Mouse (Mus musculus): Measurements from ENCODE around the gene Insl5. TPM values are rescaled to one million over a fixed set of nuclear protein-coding genes. Genes with fewer than 3 reads are reported as not detected.
A peak's percentile ranks its signal among the peaks of the same experiment; 100 is the strongest.

The Insl5 gene
- total and polyA plus RNA-seq, 2 experiments from 2014 or later, result 0.71 TPM; not detected in 1

DNA sequence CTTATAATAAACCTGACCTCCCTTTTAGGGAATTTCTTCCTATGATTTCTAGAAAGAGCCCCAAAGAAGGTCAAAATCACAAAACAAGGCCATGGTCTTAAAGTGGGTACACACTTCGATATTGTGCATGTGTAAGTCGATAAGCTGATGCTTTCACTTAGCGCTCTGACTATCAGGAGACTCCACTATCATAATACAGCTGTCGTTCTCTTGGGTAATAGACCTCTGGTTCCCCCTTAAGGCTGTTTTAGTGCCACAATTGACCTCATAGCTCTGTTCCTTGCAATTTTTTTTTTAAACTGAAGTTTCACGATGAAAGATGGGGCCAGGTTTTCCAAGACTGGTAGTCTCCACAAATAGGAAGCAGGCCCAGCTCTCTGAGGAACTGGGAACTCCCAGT, 47.3 kb downstream of the Insl5 start:
- DNase-seq, result no peak
- TF ChIP-seq CTCF (IDR thresholded peaks at IDR 0.05; ENCODE audit: low read depth), result no peak
- Histone ChIP-seq H3K27me3 (ENCODE audit: insufficient read depth, low read length) (peaks cover 5% of the 10 kb centered on the region; the same call in 1 of the 2 replicates), H3K9me3 (ENCODE audit: low read length) (no peaks in the 10 kb centered on the region), H3K9ac (no peak overlapping the region), H3K4me3 (ENCODE audit: low read depth, low read length) (no peak overlapping the region), H3K4me1 (ENCODE audit: insufficient read depth) (peaks cover 5% of the 10 kb centered on the region; the same call in 1 of the 2 replicates), H3K4me2 (ENCODE audit: low read depth) (no peak overlapping the region), H3K27ac (ENCODE audit: low read depth, low read length) (no peak overlapping the region), H3K36me3 (ENCODE audit: insufficient read depth) (no peaks in the 10 kb centered on the region)
- WGBS, result 58% methylated on average over 5 of the region's 5 CpGs
- ATAC-seq, result no peak

DNA sequence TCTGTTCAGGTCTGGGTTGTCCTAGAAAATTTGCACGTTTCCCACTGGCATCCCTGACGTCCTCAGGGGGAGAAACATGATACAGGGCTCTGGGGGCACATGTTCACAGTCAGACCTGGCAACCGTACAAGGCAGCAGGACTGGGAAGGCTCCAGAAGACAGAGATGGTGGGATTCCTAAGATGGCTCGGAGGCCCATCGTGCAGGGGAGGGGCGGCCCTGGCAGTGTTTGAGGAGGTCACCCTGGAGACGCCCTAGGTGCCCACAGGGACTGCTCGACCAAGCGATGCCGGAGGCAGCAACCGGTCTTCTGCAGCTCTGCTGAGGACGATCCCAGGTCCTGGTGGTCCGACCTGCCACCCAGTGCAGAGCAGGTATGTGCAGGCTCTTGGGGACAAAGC, 48.2 kb downstream of the Insl5 start, which contains the start of gene Tctex1d1:
TSS of gene Tctex1d1 (plus strand) at position 167 of the 400 bp plus-strand sequence.
- H3K9ac ChIP-seq, result 0 out of 2 replicates have a peak within 1 kb of the TSS, but pooled peaks have one; percentile 25

DNA sequence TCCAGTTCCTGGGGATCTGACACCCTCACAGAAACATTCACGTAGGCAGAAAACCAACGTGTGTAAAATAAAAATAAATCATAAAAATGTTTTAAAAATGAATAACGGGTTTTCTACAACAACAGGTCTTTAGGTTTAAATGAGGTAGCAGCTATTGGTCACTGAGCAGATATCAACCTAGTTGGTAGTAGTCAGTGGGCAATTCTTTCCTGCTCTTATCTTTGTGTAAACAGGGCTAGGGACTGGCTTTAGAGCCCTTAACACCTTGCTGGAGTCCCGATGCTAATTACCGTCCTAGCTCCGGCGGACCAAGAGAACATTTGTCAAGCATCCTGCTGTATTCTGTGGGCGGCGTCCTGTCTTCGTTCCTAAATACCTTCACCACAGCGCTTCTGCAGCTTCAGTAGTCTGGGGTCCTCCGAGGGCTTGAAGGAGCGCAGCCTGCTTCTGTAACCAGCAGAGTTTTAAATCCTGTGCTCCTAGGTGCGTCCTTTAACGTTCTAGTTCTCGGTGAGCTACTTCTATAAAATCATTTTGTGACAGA, 48.8 kb downstream of the Insl5 start:
- Histone ChIP-seq H3K9me3 (ENCODE audit: low read length) (no peaks in the 10 kb centered on the region), H3K4me1 (ENCODE audit: insufficient read depth) (peaks cover 5% of the 10 kb centered on the region; the same call in 1 of the 2 replicates), H3K27ac (ENCODE audit: low read depth, low read length) (no peak overlapping the region), H3K36me3 (ENCODE audit: insufficient read depth) (no peaks in the 10 kb centered on the region), H3K4me2 (ENCODE audit: low read depth) (peak overlapping the region; percentile 48), H3K9ac (no peak overlapping the region), H3K27me3 (ENCODE audit: insufficient read depth, low read length) (peaks cover 5% of the 10 kb centered on the region; the same call in 1 of the 2 replicates), H3K4me3 (ENCODE audit: low read depth, low read length) (peak overlapping the region; percentile 12; the same call in 1 of the 2 replicates)
- TF ChIP-seq CTCF (IDR thresholded peaks at IDR 0.05; ENCODE audit: low read depth), result no peak
- 15% methylated on average over 16 of the region's 16 CpGs for WGBS
- DNase-seq (no peak), ATAC-seq (0 out of 2 replicates have a peak, but pooled peaks have one; percentile 9)

More for the DNA sequence above, 48.2 kb downstream of the Insl5 start, which contains the start of gene Tctex1d1:
- Histone ChIP-seq H3K36me3 (ENCODE audit: insufficient read depth) (no peaks in the 10 kb centered on the region), H3K4me3 (ENCODE audit: low read depth, low read length) (peak within 1 kb of the TSS; percentile 19), H3K4me2 (ENCODE audit: low read depth) (peak within 1 kb of the TSS; percentile 48), H3K9me3 (ENCODE audit: low read length) (no peaks in the 10 kb centered on the region), H3K27me3 (ENCODE audit: insufficient read depth, low read length) (peaks cover 5% of the 10 kb centered on the region; the same call in 1 of the 2 replicates), H3K27ac (ENCODE audit: low read depth, low read length) (no peak within 1 kb of the TSS), H3K4me1 (ENCODE audit: insufficient read depth) (peaks cover 5% of the 10 kb centered on the region; the same call in 1 of the 2 replicates)
- WGBS, result 4% methylated on average over 13 of the region's 13 CpGs
- no peak for TF ChIP-seq CTCF (IDR thresholded peaks at IDR 0.05; ENCODE audit: low read depth)
- ATAC-seq (peak; percentile 56), DNase-seq (peak; percentile 27)

DNA sequence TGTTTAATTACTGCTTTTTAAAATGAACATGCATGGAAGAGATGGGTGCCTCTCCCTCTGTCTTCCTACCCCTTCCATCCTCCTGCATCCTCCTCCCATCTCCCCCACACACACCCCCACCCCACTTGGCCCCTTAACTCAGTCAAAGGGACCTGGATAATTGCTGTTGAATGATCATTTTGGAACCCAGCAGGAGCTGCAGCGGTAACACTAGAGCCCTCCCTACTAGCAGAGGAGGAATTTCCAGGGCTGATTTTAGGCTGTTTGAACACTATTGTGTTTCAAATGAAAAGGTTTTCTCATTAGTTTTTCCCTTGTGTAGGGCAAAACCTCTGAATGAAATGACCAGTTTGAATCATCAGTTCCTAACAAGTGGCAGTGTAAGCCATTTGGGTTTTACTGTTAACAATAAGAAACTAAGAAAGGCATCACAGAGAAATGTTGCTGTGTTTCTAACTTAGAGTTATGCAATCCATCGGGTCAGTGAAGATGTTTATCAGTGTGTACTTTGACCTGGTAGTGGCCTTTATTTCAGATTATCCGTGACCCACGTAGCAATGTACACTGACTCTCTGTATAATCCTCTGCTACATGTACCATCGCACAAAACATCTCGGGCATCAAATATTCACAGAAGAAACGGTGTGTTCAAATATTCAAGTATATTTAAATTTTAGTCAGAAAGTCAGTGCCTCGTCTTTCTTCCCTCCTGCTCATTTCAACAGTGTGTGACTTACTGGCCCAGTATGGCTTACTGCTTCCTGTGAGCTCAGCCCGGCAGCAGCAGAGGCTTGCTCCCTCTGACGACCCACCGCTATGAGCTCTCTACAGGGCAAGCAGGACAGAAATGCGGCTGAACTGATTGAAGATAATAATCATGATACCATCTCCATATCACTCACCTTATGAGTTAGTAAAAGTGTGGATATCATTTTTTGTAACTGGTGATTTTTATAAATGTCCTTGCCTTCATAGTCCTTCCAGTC, 50.1 kb downstream of the Insl5 start:
- DNase-seq, result no peak
- H3K27ac ChIP-seq (ENCODE audit: low read depth, low read length), result no peak overlapping the region
- WGBS, result 21% methylated on average over 12 of the region's 12 CpGs

DNA sequence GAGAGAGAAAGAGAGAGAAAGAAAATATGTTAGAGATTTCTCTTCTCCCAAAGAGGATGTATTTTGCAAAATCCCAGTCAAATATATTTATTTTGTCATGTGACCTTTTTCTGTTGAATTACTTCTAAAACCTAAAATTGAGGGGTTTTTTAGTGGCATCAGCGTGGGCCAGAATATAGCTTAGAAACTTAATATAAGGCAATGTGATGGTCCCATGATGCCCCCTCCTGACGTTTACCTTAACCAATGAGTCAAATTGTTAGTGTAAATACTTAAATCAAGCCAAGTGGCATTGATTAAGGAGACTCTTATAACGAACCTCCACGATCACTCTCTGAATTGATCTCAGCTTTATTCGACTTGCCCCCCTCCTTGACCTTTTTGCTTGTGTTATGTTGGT, 52.5 kb downstream of the Insl5 start:
- peaks cover 6% of the 10 kb centered on the region; the same call in 1 of the 2 replicates for H3K36me3 ChIP-seq (ENCODE audit: insufficient read depth)
- H3K4me1 ChIP-seq (ENCODE audit: insufficient read depth), result peaks cover 5% of the 10 kb centered on the region; the same call in 1 of the 2 replicates
- H3K9ac ChIP-seq, result no peak overlapping the region
- DNase-seq (no peak), ATAC-seq (no peak)
- WGBS, result 45% methylated on average over 5 of the region's 5 CpGs
- no peak overlapping the region for H3K4me2 ChIP-seq (ENCODE audit: low read depth)
- no peak overlapping the region for H3K27ac ChIP-seq (ENCODE audit: low read depth, low read length)
- TF ChIP-seq CTCF (IDR thresholded peaks at IDR 0.05; ENCODE audit: low read depth), result no peak
- no peak overlapping the region for H3K4me3 ChIP-seq (ENCODE audit: low read depth, low read length)
- peaks cover 5% of the 10 kb centered on the region; the same call in 1 of the 2 replicates for H3K27me3 ChIP-seq (ENCODE audit: insufficient read depth, low read length)
- H3K9me3 ChIP-seq (ENCODE audit: low read length), result no peaks in the 10 kb centered on the region

More for the DNA sequence above, 50.1 kb downstream of the Insl5 start:
- no peak for TF ChIP-seq CTCF (IDR thresholded peaks at IDR 0.05; ENCODE audit: low read depth)
- Histone ChIP-seq H3K36me3 (ENCODE audit: insufficient read depth) (no peaks in the 10 kb centered on the region), H3K4me1 (ENCODE audit: insufficient read depth) (peaks cover 5% of the 10 kb centered on the region; the same call in 1 of the 2 replicates), H3K4me3 (ENCODE audit: low read depth, low read length) (no peak overlapping the region), H3K27me3 (ENCODE audit: insufficient read depth, low read length) (peaks cover 5% of the 10 kb centered on the region; the same call in 1 of the 2 replicates), H3K9ac (no peak overlapping the region), H3K4me2 (ENCODE audit: low read depth) (no peak overlapping the region), H3K9me3 (ENCODE audit: low read length) (no peaks in the 10 kb centered on the region)
- no peak for ATAC-seq

DNA sequence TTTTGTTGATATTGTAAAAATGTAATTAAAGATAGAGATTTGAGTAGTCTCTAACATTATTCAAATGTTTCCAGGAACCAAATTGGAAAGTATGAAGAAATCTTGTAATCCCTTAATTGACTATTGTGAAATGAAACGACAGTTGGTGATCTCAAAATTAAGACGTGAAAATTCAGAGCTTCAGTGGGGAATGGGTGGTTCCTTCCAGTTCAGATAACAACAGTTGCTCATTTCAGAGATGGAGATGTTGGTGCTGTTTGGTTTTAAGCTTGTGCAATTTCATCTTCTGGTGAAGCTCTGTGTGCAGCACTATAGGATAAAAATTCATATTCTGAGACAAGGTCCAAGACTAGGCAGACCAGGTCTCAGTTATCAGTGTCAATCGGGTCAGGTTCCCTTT, 54.6 kb downstream of the Insl5 start:
- WGBS, result 62% methylated on average over 3 of the region's 3 CpGs
- no peak overlapping the region for H3K4me2 ChIP-seq (ENCODE audit: low read depth)
- H3K36me3 ChIP-seq (ENCODE audit: insufficient read depth), result peaks cover 14% of the 10 kb centered on the region; the same call in 1 of the 2 replicates
- H3K4me3 ChIP-seq (ENCODE audit: low read depth, low read length), result no peak overlapping the region
- H3K9me3 ChIP-seq (ENCODE audit: low read length), result no peaks in the 10 kb centered on the region
- ATAC-seq (no peak), DNase-seq (no peak)
- H3K4me1 ChIP-seq (ENCODE audit: insufficient read depth), result no peaks in the 10 kb centered on the region
- H3K27me3 ChIP-seq (ENCODE audit: insufficient read depth, low read length), result no peaks in the 10 kb centered on the region
- no peak for TF ChIP-seq CTCF (IDR thresholded peaks at IDR 0.05; ENCODE audit: low read depth)
- no peak overlapping the region for H3K27ac ChIP-seq (ENCODE audit: low read depth, low read length)
- H3K9ac ChIP-seq, result no peak overlapping the region

All from forebrain, postnatal 0 days (tissue).